Mouse (Mus musculus) erythroblast, embryonic 14.5 days (primary cell): Measurements from ENCODE around the gene Tubg1.

Experiments used
- GATA1 ChIP-seq: IDR thresholded peaks from 2 replicates; pipeline ENCODE4 v1.6.1; 2012; ENCODE audit warnings: low read length, inconsistent platforms, mixed read lengths
- TAL1 ChIP-seq: IDR thresholded peaks from 3 replicates; pipeline ENCODE4 v1.6.1; 2012; ENCODE audit warnings: low read length, inconsistent platforms, mixed read lengths

GRCm38 (mm10) chr11:101142215-101142967, 22.7 kb downstream of the Tubg1 start:
- TF ChIP-seq GATA1 (no peak), TAL1 (no peak)
